Mouse (Mus musculus) kidney, adult 9 months (tissue): ENCODE measurements at regions not wholly inside any gene's neighbourhood (a gene's known extent, or its start where the extent isn't known, plus 50 kb on each side); places are given as distances from the start of the nearest gene placed in this dataset.

Experiments
- DNase-seq: peaks from one replicate; pipeline ENCODE4 v3.0.0; 2022

DNA sequence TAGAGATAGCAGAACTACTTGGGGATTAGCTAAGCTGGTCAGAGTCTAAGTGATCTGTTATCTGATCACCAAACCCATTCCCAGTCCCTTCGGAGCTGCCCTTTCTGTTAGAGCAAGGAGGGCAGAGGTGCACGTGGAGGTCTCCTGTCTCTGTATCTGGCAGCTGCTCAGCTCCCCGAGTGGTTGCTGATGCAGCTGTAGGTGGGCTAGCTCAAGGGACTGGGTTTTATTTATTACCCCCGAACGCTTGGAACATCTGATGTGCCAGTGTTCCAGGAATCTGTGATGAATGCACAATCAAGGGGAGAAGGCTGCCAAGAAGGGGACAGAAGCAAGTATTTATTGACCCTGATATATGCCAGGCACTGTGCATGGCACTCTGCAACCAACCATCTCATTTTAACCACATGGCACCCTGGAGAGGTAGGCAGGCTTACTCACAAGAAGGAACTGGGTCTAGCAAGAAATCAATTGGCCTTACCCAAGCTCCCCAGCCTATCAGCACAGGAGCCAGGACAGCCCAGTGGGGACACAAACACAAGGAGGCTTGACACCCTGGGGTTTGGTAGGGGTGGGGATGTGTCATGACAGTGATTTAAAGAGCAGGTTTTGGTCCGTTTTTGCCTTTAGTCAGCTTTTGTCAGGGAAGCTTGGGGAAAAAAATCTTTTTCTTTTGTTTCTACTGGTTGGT, 154.6 kb upstream of the Bmper start:
- DNase-seq = no peak

DNA sequence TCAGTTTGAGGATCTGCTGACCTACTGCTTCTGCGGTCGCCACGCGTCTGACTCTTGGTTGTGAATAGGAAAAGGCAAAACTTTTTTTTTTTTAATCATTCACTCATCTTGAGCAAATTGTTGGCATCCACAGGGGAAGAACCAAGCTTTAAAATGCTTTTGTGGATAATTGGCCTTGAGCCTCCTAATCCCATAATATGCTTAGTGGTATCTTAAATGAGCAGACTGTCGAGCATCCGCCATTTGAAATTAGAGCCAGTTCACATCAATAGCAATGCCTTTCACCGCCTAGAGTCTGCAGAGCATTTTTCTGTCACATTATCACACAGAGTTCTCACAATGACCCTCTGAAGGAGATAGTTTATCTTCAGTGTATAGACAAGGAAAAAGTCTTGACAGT, 153.7 kb upstream of the Bmper start:
- no peak for DNase-seq

DNA sequence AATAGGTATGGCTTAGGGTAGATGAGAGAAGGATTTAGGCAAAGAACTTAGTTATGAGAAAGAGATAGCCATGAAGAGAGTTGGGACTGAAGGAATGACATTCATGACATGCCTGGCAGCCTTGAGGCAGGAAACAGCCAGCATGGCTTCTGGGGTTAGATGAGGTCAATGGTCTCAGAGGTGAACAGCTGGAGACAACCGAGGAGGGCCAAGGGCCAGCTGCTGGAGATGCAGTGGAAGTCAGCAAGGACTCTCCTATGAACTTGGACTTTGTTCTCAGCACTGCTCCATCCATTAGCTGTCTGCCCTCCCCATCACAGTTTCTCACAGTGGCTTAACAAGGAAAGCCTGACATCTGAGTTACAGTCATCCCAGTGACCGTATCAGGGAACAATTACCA, 151.9 kb upstream of the Bmper start:
- peak; percentile 20 for DNase-seq

DNA sequence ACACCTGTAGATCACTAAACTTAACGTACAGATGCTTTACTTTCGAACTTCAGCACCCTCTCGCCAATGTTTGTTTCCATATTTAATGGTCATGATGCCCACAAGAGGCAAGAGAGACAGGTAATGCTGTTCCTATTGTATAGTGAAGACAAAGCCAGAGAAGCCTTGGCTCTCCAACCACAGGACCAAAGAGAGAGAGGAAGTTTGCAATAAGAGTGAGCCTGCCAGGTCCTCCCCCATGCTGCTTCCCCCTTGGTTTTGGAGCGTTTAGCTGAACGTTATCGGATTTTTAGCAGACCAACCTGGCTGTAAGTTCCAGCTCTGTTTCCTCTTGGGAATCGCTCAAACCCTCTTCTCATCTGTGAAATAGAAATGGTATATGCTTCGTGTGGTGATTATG, 150.1 kb upstream of the Bmper start:
- DNase-seq = no peak

DNA sequence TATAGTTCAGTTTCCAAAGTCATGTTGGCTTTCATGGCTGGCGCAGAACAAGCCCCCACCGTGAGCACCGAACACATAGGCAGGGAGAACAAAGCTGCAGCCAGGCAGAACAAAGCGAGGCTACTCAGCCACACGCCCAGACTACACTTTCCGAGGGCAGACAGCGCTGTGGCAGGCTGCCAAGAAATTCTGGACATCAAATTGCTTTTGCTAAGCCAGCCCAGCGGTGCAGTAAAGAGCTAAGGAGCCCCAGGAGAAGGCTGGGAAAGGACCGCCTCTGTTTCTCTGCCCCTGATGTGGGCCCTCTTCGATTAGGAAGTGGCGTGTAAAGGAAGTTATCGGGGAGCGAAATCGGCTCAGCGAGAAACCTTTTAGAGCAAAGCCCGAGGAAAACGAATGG, 139.3 kb upstream of the Bmper start:
- DNase-seq = peak; percentile 67

DNA sequence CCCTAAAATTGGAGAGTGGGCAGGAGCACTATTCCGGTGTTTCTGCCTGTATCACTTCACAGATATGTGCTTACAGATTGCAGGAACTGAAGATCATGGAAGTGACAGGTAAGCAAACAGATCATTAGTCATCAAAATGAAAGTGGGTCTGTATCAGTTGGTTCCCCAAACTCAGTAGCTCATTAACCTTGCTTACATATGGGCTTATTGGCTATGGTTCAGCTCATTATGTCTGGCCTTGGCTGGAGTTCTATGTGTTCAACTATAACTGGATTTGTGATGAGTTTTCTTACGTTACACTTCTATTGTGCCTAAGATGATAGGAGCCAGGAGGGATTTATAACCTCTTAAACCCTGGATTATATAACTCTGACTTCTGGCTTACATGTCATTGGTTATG, 133.5 kb upstream of the Bmper start:
- no peak for DNase-seq

DNA sequence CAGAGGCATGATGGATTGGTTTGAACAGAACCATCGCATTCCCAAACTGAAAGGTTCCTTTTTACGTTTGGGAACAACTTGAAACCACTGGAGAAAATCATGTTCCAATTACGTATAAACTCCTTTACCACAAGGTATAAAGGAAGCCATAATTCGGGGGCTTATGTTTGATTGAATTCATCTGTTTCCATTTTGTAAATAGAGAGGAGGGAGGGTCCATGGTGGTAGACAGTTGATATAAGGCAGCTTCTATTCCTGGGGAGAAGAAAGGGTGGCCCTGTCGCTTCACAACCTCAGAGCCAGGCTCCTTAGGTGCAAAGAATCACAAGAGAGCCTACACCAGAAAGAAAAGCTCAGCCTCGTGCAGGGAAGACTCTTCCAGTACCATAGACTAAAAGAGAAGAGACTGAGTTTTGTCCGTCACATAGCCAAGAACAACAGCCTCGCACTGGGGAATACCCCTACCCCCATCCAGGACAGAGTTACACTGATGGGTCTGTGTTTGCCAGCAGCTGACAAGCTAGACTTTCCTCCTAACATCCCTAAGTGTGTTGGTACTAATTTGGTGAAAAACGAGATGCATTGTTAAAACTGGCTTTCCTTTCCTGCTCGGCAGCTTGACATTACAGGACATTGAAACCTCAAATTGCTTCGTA, 125.6 kb upstream of the Bmper start:
- no peak for DNase-seq

DNA sequence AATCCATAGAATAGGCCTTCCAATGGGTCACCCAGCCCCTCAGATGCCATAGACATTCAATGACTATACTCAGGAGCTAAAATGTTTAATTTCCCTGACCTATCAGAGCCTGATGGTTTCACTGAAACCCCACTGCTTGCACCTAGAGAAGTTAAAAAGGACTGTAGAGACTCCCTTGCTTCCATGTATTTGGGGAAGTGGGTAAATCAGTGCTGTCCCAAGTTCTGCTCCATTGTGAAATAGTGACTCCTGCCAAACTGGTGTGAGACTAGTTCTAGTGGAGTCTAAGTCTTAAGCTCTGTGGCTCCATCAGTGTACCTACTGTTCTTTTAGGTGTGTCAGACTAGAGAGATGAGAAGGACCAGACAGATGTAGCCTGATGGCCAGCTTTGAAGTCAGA, 121.3 kb upstream of the Bmper start:
- no peak for DNase-seq

DNA sequence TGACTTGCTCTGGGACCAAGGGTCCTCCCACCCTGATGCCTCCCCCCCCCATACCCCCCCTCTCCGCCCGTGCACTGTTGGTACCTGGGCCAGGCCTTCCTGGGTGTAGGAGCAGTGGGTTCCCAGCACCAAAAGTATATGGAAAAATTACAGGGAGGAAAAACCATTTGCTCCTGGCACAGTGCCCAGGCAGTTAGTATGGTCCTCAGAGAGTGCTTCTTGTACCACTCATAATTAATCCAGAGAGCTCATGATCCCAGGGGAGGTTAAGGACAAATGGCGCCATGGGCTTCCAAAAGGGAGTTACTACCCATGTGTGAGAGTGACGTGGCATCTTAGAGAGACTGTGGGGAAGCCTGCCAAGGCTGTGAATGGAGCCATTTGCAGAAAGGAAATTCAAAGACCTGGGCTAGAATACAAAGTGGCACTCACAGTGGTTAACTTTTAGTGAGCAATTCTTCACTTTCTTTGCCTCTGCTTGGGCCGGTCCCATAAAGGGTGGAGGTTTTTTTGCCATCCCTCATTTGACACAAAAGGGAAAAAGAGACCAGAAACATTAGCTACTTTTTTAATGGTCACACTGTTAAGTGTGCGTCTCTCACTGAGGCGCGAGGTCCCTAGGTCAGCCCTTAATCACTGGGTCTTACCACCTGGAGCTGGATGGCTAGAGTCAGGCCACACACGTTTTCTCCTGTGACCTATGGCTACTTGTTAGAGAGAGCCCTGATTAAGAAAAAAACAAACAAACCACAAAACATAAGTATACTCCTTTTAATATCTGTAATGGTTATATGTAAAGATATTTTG, 120.7 kb upstream of the Bmper start:
- peak; percentile 16 for DNase-seq

DNA sequence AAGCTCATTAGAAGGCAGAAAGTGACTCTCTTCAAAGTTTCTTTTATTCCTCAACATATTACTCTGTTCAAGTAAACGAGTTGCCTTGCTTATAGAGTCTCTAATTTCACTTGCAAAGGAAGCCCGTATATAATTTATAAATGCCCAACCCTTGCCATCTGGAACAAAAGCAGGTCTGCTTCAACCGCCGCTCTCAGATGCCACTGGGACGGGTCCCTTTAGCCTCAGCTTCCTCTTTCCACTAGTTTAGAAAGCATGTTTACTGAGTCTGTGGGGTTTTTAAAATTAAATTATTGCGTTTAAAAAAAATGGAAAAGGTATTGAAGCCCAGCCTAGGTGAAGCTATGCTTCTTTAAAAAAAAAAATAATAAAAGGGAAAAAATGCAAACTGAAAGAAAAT, 111.4 kb upstream of the Bmper start:
- no peak for DNase-seq

DNA sequence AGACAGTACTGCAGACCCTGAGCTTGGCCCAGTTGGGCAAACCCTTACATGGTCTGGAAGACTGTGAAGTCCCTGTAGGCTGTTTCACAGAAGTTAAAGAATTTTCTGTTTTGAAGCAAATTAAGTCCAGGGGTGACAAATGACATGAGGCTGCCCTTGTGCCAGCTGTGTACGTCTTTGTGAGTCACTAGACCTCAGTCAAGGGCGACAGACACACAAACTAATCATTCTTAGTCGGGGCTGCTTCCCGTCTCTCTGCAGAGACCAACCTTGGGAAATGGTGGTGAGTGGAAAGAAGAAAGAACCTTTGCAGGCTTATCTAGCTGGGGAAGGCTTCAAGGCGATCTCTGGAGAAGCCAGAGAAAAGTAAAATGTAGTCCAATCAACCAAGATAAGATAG, 107.8 kb upstream of the Bmper start:
- DNase-seq = no peak

DNA sequence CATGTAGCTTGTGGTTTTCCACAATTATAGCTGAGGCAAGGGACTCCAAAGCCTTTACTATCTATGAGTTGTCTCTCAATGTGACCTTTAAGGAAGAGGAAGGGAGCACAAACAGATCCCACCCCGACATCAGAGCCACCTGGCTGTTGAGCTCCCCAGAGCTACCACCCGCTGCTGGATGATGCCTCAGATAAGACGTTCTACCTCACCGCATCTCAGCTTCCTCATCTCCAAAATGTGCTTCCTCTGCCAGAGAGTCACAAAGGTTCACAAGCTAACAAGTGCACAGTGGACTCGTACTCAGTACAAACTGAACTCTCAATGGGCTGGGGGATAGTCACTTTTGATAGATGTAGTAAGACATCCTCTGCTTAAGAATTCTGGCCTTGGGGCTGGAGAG, 107.3 kb upstream of the Bmper start:
- DNase-seq = no peak

DNA sequence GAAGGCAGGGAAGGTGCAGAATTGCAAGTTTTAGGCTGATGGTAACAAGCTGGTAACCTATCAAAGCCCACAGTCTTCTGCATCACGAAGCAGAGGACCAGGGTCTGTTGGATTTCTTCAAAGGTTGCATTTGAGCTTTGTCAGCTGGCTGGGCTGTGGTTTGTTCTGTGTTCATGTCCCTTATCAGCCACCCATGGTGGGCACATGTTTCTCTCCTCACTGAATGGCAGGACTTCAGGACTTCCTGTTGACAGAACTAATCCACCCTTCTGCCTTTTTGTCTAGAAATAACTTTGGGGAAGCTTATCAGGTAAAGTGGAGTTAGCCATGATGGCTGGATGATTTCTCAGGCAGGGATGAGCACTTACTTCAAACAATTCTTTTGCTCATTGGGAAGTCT, 106.6 kb upstream of the Bmper start:
- DNase-seq = no peak

DNA sequence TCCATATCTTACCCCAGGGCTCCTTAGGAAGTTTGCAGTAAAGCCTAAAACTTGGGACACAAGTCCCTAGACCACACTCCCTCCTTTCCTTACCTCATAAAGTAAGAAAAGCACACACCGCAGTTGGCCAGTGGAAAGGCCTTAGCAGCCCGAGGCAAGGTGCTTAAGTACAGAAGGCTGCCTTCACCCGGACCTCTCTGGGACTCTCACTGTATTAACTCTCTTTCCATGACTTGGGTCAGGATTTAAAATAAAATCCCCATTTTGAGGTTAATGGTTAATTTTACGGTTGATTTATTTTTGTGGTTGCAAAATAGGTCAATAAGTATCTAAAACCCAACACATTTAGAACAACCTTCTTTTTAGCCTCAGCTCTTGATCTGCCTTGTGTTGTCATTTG, 103.1 kb upstream of the Bmper start:
- peak; percentile 64 for DNase-seq

DNA sequence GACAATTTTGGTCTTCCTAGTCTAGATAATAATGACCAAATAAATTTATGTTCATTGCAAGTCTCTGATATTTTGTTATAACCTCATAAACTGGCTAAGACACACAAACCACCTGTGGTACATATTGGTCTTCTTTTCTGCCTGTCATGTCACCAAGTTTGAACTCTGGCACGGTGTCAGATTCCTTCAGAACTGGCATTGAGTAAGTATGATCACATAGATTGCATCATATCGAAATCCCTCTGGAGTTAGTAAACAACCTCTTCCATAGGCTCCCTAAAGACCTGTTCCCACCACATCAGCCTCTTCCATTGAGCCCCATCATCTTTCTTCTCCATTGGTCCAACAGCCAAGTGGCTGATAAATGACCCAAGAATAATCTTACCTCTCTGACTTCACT, 102.1 kb upstream of the Bmper start:
- no peak for DNase-seq

DNA sequence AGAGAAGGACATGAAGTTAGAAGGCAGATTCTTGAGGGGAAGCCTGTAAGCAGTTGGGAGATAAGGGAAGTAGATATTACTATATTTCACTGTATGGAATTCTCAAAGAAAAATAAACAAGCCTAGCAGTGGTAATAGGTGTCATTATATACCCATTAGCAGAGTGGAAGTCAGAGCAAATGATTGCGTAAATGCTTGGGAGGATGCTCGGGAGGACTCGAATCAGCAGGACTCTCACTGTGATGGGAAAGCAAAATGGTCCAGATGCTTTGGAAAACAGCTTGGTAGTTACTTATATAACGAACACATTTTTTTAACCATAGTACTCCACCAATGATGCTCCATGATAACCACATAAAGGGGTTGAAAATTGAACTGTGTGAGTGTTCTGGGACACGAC, 100.4 kb upstream of the Bmper start:
- no peak for DNase-seq

DNA sequence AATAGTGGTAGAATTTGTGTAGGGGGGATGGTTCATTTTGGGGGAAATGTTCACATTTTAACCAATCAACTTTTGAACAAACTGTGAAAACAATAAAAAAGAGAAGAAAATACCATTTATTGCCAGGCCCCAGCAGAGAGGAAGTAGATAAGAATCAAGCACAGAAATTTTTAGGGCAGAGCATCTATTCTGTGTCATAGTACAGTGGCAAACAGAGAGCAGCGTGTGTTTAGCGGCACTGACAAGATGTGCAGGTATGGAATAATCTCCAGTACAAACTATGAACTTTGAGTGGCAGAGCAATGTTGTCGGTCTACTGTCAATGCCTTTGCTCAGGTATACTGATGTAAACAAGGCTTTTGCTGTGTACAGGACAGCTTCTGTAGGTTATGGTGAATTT, 99.4 kb upstream of the Bmper start:
- DNase-seq = no peak

DNA sequence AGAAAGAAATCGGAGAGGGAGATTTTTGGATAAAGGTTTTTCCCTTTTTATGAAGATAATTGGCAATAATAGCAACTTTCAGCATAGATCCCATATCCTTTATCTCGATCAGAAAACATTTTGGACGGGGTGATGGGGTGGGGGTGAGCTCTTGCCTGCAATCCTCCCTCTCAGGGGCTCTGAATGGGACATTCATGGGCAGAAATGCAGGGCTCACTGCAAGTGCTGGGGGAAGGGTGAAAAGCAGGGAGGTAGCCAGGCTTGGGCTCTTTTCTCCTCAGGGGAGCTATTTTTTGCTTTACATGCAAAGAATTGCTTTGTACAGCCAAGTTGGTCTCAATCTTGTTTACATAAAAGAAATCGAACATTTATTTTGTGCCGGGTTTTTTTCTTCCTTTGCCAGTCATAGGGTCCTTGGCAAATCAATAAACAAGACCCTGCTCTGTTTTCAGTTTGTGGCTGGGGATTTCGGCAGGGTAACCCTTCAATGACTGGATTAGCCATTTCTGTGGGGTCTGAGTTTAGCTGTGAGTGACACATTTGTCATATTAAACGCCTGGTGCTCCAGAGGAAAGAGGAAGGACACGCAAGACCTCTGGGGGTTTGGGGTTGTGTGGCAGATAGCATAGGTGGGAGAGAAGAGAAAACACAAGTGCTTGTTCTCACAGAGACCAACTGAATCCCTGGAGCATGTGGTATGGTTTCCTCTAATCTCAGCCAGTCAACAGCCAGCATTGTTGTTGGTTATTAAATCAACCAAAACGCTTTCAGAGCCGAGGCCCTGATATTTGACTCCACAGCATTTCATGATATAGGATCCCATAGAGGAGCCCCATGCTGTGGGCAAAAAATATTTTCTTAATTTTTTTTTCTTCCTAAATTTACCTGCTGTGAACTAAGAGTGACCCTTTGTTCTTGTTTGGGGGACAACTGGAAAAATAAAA, 96.8 kb upstream of the Bmper start:
- no peak for DNase-seq

DNA sequence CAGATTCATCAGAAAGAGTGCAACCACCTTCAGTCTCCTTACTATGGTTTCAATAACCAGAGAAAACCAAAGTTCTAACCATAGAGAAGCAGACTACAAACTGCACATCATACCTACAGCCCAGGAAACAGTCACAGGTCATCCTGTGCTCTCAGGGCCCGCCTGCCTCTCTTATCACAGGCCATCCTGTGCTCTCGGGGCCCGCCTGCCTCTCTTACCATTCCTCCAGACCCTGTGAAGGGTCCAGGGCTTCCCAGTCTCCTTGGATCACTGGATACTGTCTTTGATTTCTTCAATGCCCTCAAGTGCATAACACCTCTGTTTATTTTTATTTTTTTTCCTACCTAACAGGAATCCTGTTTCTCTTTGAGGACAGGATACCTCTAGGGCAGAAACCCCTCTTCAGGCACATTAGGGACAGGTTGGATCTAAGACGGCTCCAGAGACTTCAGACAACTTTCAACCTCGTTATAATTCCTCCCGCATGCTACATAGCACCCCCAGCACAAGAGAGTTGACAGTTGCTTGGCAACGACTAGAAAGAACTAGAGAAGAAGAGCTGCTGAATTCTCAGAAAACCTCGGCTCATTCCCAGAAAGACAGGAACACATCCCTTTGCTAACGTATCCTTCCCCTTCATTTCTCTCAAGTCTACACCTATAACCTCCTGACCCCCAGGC, 95.4 kb upstream of the Bmper start:
- DNase-seq = no peak

DNA sequence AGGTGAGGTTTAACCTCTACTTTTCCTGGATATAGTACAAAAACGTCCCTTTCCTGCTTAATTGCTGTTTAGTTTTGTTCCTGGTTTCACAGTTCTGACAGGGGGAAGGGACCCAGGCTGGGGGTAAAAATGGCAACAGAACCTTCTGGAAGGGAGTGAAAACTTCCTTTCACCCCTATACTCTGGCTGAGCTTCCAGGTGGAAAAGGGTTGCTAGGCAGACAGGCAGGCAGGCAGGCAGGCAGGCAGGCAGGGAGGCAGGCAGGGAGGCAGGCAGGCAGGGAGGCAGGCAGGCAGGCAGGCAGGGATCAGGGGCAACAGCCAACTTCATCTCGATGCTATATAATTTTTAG, 94.9 kb upstream of the Bmper start:
- no peak for DNase-seq

DNA sequence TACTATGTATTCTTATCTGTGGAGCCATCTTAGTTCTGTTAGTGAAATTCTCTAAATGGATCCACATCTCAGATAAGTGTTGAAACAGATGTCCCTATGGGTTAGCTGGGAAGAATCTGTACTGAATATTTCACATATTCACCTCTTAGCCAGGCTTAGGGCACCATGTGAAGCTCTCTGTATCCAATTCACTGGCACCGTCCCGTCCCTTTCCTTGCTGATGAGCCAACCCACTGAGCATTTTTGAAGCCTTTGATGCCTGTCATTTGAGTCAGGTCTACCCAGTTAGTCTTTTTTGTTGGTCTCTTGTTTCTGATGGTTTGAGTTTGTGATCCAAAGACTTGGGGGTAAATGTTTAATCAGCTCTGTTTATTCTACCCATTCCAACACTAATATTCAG, 88.9 kb upstream of the Bmper start:
- no peak for DNase-seq

DNA sequence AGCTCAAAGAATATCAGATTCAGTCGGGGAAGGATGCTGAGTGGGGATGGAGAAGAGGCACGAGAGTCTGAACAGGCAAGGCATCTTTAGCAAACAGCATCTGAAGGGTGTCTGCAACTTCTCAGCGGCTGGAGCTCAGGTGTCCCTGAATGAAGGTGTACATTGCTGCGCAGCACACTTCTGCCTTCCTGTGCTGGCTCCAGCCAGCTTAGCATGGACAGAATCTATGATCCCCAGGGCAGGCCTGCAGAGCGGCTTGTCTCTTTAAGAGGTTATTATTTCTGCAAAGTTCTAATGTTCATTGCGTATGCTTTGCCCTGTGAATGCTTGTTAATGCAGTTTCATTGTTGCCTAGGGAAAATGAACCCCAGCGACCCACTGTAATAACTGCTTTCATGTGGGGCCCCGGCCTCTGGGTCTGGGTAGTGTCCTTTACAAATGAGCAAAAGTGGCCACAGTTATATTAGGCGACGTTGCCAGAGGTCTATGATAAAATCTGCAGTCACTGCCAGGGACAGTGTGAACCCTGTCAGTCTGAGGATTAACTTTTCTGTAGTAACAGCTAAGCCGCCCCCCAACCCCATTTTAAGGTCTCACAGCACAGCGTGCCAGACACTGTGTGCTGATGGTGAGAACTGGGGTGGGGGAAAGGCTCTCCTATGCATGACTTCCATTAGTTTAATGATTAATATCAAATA, 88.3 kb upstream of the Bmper start:
- no peak for DNase-seq
